Comparison of ENCODE assay signal across 8 mouse cellular contexts in genomic region chr1:131765357-131766001, GRCm38 (mm10). TPM values are rescaled to one million over a fixed set of nuclear protein-coding genes. Genes with fewer than 3 reads are reported as not detected.
DNase-seq lines count a peak whose midpoint lies in the region; ATAC-seq and TF ChIP-seq lines count a peak whose summit lies in the region.

No protein-coding gene starts in this region.

- no peak for TF ChIP-seq POLR2A in bone marrow, adult 2 months (IDR thresholded peaks at IDR 0.05; ENCODE audit: borderline replicate concordance, control insufficient read depth, low read depth, low read length)

- WGBS in bone marrow, adult 2 months = 19% methylated on average over 11 of the region's 11 CpGs
- 12% methylated on average over 11 of the region's 11 CpGs for WGBS in embryonic facial prominence, embryonic 15.5 days
- WGBS in heart, embryonic 10.5 days = 12% methylated on average over 11 of the region's 11 CpGs
- WGBS in liver, postnatal 0 days (ENCODE audit: insufficient replicate concordance) = 15% methylated on average over 11 of the region's 11 CpGs
- 13% methylated on average over 11 of the region's 11 CpGs for WGBS in neural tube, embryonic 14.5 days

- ATAC-seq in embryonic facial prominence, embryonic 15.5 days (ENCODE audit: insufficient number of reproducible peaks, low FRiP score, low TSS enrichment, low read depth) = no peak
- ATAC-seq in liver, postnatal 0 days = no peak
- peak; percentile 66; the same call in 1 of the 2 replicates for ATAC-seq in neural tube, embryonic 14.5 days (ENCODE audit: low read depth)

- no peak overlapping the region for H3K4me3 ChIP-seq in bone marrow, adult 2 months (replicated peaks; ENCODE audit: control insufficient read depth, low read depth, low read length)
- no peak overlapping the region for H3K4me3 ChIP-seq in embryonic facial prominence, embryonic 15.5 days (replicated peaks)
- H3K4me3 ChIP-seq in heart, embryonic 10.5 days = no peak overlapping the region
- no peak overlapping the region for H3K4me3 ChIP-seq in liver, postnatal 0 days (ENCODE audit: low read depth, low read length)
- no peak overlapping the region for H3K4me3 ChIP-seq in neural tube, embryonic 14.5 days (ENCODE audit: low read depth, low read length)

- peak overlapping the region; percentile 28; the same call in 1 of the 2 replicates for H3K4me2 ChIP-seq in embryonic facial prominence, embryonic 15.5 days (replicated peaks)
- H3K4me2 ChIP-seq in liver, postnatal 0 days (ENCODE audit: low read depth, low read length) = no peak overlapping the region
- no peak overlapping the region for H3K4me2 ChIP-seq in neural tube, embryonic 14.5 days (ENCODE audit: low read depth, low read length)

- no peaks in the 10 kb centered on the region for H3K9me3 ChIP-seq in embryonic facial prominence, embryonic 15.5 days (replicated peaks)
- no peaks in the 10 kb centered on the region for H3K9me3 ChIP-seq in heart, embryonic 10.5 days
- H3K9me3 ChIP-seq in liver, postnatal 0 days (ENCODE audit: low read length) = no peaks in the 10 kb centered on the region
- no peaks in the 10 kb centered on the region for H3K9me3 ChIP-seq in neural tube, embryonic 14.5 days (ENCODE audit: control insufficient read depth, low read length)

- H3K27ac ChIP-seq in bone marrow, adult 2 months (ENCODE audit: control insufficient read depth, insufficient read depth, low read depth, low read length, poor library complexity) = no peak overlapping the region
- H3K27ac ChIP-seq in embryonic facial prominence, embryonic 15.5 days (replicated peaks) = no peak overlapping the region
- no peak overlapping the region for H3K27ac ChIP-seq in heart, embryonic 10.5 days
- H3K27ac ChIP-seq in liver, postnatal 0 days (ENCODE audit: low read depth) = no peak overlapping the region
- H3K27ac ChIP-seq in neural tube, embryonic 14.5 days (ENCODE audit: low read depth, low read length) = no peak overlapping the region

- no peak overlapping the region for H3K9ac ChIP-seq in embryonic facial prominence, embryonic 15.5 days
- H3K9ac ChIP-seq in liver, postnatal 0 days (replicated peaks) = no peak overlapping the region
- H3K9ac ChIP-seq in neural tube, embryonic 14.5 days (replicated peaks; ENCODE audit: low read depth, low read length) = no peak overlapping the region

- no peaks in the 10 kb centered on the region for H3K36me3 ChIP-seq in embryonic facial prominence, embryonic 15.5 days
- no peaks in the 10 kb centered on the region for H3K36me3 ChIP-seq in heart, embryonic 10.5 days
- no peaks in the 10 kb centered on the region for H3K36me3 ChIP-seq in liver, postnatal 0 days (replicated peaks; ENCODE audit: insufficient read depth, low read length)
- no peaks in the 10 kb centered on the region for H3K36me3 ChIP-seq in neural tube, embryonic 14.5 days (ENCODE audit: control insufficient read depth, insufficient read depth, low read length)

- TF ChIP-seq CTCF in bone marrow, adult 2 months (IDR thresholded peaks at IDR 0.05; ENCODE audit: control insufficient read depth, insufficient read depth, low read length) = peak; percentile 92
- peak; percentile 97 for TF ChIP-seq CTCF in liver, postnatal 0 days (IDR thresholded peaks at IDR 0.05; ENCODE audit: low read depth)

- no peaks in the 10 kb centered on the region for H3K27me3 ChIP-seq in embryonic facial prominence, embryonic 15.5 days
- peaks cover 7% of the 10 kb centered on the region; the same call in 1 of the 2 replicates for H3K27me3 ChIP-seq in heart, embryonic 10.5 days (ENCODE audit: insufficient read depth, poor library complexity, severe bottlenecking)
- H3K27me3 ChIP-seq in liver, postnatal 0 days (ENCODE audit: insufficient read depth, low read length) = no peaks in the 10 kb centered on the region
- no peaks in the 10 kb centered on the region for H3K27me3 ChIP-seq in neural tube, embryonic 14.5 days (ENCODE audit: control insufficient read depth, insufficient read depth, low read length)

- peak; percentile 61 to 75 for DNase-seq in CD8-positive naive resting alpha-beta T cell, adult 2 months (ENCODE audit: low read depth in 2 of 2, low spot score in 2 of 2)
- DNase-seq in heart, embryonic 10.5 days (ENCODE audit: low spot score) = peak; percentile 87
- peak; percentile 72 to 85 for DNase-seq in kidney, postnatal 25 days
- DNase-seq in liver, postnatal 0 days = peak; percentile 82
- DNase-seq in testis, postnatal 14 days (ENCODE audit: low spot score) = peak; percentile 64

- TF ChIP-seq EP300 in liver, postnatal 0 days (IDR thresholded peaks at IDR 0.05; ENCODE audit: low read depth) = no peak

- H3K4me1 ChIP-seq in bone marrow, adult 2 months (ENCODE audit: control insufficient read depth, insufficient read depth, low read length) = no peaks in the 10 kb centered on the region
- peaks cover 7% of the 10 kb centered on the region; the same call in 1 of the 2 replicates for H3K4me1 ChIP-seq in embryonic facial prominence, embryonic 15.5 days
- peaks cover 10% of the 10 kb centered on the region; the same call in 1 of the 2 replicates for H3K4me1 ChIP-seq in heart, embryonic 10.5 days
- H3K4me1 ChIP-seq in liver, postnatal 0 days (ENCODE audit: insufficient read depth) = no peaks in the 10 kb centered on the region
- no peaks in the 10 kb centered on the region for H3K4me1 ChIP-seq in neural tube, embryonic 14.5 days (ENCODE audit: control insufficient read depth, insufficient read depth, low read length)

RNA-seq across cellular contexts. Expression of gene Slc26a9, which starts 21.7 kb away (rescaled TPM):
- polyA plus RNA-seq in bone marrow, adult 2 months (2011; ENCODE audit: insufficient read depth, insufficient read length, low replicate concordance, missing spikeins) = 4.0 TPM in 1 of 2 replicates, not detected in the other
- 0.28 and 0.72 TPM in 2 replicates for polyA plus RNA-seq in embryonic facial prominence, embryonic 15.5 days (2015; fragmentation: Nextera tagmentation; extraction: Ambion mirVana)
- 0.05 and 0.06 TPM in 2 replicates for polyA plus RNA-seq in heart, embryonic 10.5 days (2016; fragmentation: Nextera tagmentation; extraction: Ambion mirVana)
- polyA plus RNA-seq in liver, postnatal 0 days (2015; fragmentation: Nextera tagmentation; extraction: Ambion mirVana) = not detected in 2 replicates
- polyA plus RNA-seq in neural tube, embryonic 14.5 days (2014; fragmentation: Nextera tagmentation; extraction: Ambion mirVana) = 0.04 TPM in 1 of 2 replicates, not detected in the other

RNA-seq across cellular contexts. Expression of gene Pm20d1, which starts 31.7 kb away (rescaled TPM):
- polyA plus RNA-seq in bone marrow, adult 2 months (2011; ENCODE audit: insufficient read depth, insufficient read length, low replicate concordance, missing spikeins) = 0.35 TPM in 1 of 2 replicates, not detected in the other
- polyA plus RNA-seq in embryonic facial prominence, embryonic 15.5 days (2015; fragmentation: Nextera tagmentation; extraction: Ambion mirVana) = 0.72 and 1.2 TPM in 2 replicates
- polyA plus RNA-seq in heart, embryonic 10.5 days (2016; fragmentation: Nextera tagmentation; extraction: Ambion mirVana) = 2.1 and 3.1 TPM in 2 replicates
- 10.5 and 10.7 TPM in 2 replicates for polyA plus RNA-seq in liver, postnatal 0 days (2015; fragmentation: Nextera tagmentation; extraction: Ambion mirVana)
- 0.08 and 0.37 TPM in 2 replicates for polyA plus RNA-seq in neural tube, embryonic 14.5 days (2014; fragmentation: Nextera tagmentation; extraction: Ambion mirVana)
